Mouse (Mus musculus) splenic B cell, adult 2 months (primary cell): ENCODE measurements at regions not wholly inside any gene's neighbourhood (a gene's known extent, or its start where the extent isn't known, plus 50 kb on each side); places are given as distances from the start of the nearest gene placed in this dataset.

Experiments used
- DNase-seq: peaks from one replicate; pipeline ENCODE4 v3.0.0-alpha.2; 2011; ENCODE audit warnings: low read depth, low spot score
- H3K27me3 ChIP-seq: 2 replicates; pipeline ENCODE4 v1.6.1; 2012; ENCODE audit warnings: mild to moderate bottlenecking, low read length, moderate library complexity, mixed read lengths; ENCODE audit not compliant: control insufficient read depth, poor library complexity, insufficient read depth, severe bottlenecking
- H3K36me3 ChIP-seq: 2 replicates; pipeline ENCODE4 v1.6.1; 2012; ENCODE audit warnings: mild to moderate bottlenecking, low read length, moderate library complexity, mixed read lengths; ENCODE audit not compliant: control insufficient read depth, poor library complexity, insufficient read depth, severe bottlenecking

DNA sequence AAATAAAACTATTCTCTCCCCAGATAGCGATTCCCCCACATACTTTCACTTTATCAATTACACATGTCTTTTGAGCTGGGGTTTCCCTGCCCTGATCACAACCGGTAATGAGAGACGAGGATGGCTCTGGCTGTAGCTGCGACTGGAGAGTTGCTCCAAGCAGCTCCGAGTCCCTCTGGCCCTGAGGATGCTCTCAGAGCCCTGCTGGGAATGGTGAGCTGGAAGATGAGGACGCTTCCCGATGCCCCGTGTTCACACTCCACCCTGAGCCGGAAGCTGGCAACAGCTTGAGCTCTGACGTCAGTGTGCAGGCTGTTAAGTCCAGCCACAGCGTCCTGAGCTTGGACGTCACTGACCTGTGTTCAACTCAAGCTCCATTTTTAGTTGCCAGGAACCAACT is 191.6 kb upstream of the Gjb5 start:
- no peaks in the 10 kb centered on the region for H3K27me3 ChIP-seq
- no peaks in the 10 kb centered on the region for H3K36me3 ChIP-seq
- DNase-seq, result no peak

GRCm38 (mm10) chr4:127549018-127549417 is 191.0 kb upstream of the Gjb5 start:
- Histone ChIP-seq H3K27me3 (no peaks in the 10 kb centered on the region), H3K36me3 (no peaks in the 10 kb centered on the region)
- no peak for DNase-seq

DNA sequence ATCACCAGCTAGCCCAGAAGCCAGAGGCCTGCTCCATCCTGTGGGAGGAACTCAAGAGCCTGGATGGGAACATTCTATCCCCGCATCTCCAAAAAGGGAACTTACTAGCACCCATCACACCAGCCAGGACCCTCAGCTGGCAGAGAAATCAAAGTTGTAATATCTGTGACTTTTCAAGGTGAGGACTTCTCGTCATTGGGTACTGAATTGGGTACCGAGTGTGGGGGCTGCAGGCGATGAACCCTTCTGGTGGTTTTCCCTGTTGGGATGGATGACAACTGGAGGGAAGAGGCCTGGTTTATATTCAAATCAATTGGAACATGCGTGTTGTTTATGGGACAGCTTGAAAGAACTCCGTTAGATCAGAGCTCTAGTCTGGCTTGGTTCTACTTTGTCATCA is 187.1 kb upstream of the Gjb5 start:
- Histone ChIP-seq H3K27me3 (no peaks in the 10 kb centered on the region), H3K36me3 (no peaks in the 10 kb centered on the region)
- DNase-seq, result no peak

DNA sequence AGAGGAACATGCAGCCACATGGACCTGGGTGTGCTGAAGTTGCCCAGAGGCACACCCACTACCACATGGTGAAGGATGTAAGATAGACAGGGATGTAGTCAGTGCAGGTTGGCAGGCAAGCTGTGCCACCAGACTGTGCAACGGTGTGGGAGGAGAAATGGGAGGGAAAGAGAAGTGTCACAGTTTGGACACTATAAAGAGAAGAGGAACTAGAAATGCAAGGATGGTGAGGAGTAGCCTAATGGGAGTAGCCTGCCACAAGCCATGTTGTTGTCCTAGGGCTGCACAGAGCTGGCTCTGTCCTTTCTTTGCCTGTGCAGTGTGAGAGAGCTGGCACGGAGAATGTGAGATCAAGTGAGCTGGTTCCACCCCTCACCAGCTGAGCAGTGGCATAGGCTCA is 185.3 kb upstream of the Gjb5 start:
- DNase-seq, result no peak
- Histone ChIP-seq H3K27me3 (no peaks in the 10 kb centered on the region), H3K36me3 (no peaks in the 10 kb centered on the region)

DNA sequence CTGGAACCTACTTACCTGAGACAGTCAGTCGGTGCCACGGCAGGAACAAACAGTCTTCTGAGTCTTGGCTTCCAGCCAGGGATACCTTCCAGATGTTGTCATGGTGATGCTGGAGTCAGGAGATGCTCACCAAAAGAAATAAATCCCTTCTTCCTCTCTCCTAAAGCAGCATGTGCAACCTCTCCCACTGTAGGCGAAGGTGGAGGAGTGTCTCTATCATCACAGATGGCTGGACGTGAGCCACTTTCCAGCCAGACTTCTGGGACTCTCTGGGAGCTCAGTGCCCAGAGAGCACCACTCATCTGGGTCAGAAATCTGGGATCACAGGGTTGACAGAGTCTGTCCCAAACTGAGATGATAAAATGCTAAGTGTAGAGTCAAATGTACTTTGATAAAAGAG is 184.8 kb upstream of the Gjb5 start:
- Histone ChIP-seq H3K27me3 (no peaks in the 10 kb centered on the region), H3K36me3 (no peaks in the 10 kb centered on the region)
- no peak for DNase-seq

DNA sequence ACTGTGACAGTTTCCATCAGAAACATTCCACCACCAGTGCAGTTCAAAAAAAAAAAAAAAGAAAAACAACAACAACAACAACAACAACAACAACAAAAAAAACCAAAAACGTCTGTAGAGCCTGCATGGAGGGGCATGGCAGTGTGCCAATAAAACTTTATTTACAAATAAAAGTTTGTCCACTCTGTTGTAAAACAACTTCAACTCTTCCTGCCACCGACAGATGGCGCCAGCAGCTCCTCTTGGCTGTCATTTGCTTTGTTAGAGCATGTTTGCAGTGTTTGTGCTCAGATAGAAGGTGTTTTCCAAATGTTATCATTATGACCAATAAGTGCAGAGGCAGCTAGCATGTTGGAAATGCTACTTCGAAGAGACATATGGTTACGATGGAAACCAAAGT is 179.0 kb upstream of the Gjb5 start:
- Histone ChIP-seq H3K27me3 (no peaks in the 10 kb centered on the region), H3K36me3 (no peaks in the 10 kb centered on the region)
- no peak for DNase-seq

- DNase-seq, result no peak
- Histone ChIP-seq H3K36me3 (no peaks in the 10 kb centered on the region), H3K27me3 (no peaks in the 10 kb centered on the region)
Measured at GRCm38 (mm10) chr4:127535630-127536029, 177.6 kb upstream of the Gjb5 start.

GRCm38 (mm10) chr4:127534411-127534810 is 176.4 kb upstream of the Gjb5 start:
- Histone ChIP-seq H3K36me3 (no peaks in the 10 kb centered on the region), H3K27me3 (no peaks in the 10 kb centered on the region)
- no peak for DNase-seq

DNA sequence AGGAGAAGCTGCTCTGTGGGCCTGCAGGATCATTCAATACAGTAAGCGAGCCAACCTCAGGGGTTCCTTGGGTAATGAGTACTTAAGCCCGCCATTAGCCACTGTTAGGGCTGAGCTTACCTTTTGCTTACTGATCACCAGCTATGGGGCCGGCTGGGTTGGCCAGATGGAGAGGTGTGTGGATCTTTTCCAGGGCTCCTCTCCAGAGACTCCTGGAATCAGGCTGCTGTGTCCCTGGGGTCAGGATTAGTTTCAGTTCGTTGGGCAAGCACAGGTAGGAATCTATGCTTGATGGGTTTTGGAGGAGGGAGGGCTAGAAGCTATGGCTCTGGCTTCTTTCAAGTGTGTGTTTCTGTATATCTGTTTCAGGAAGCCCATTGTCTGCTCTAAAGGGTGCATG is 175.7 kb upstream of the Gjb5 start:
- DNase-seq, result no peak
- no peaks in the 10 kb centered on the region for H3K36me3 ChIP-seq

DNA sequence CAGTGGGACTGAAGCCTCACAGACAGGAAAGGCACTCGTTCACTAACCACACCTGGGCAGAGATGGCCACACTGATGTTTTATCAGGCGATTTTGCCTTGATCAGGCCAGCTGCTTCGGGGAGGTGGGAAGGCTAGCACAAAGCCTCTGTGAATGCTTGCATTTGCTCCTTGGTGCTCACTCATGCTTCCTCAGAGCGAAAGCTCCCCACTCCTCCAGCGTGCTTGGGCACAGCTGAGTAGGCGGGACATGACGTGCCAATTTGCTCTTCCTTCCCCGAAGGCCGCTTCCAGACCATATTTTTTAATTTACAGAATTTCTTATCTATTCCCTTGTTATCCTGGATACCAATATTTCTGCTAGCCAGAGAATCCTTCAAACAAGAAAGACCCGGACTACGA is 172.8 kb upstream of the Gjb5 start:
- Histone ChIP-seq H3K27me3 (no peaks in the 10 kb centered on the region), H3K36me3 (no peaks in the 10 kb centered on the region)
- DNase-seq, result no peak

More for the DNA sequence above, 175.7 kb upstream of the Gjb5 start:
- H3K27me3 ChIP-seq, result no peaks in the 10 kb centered on the region

- no peak for DNase-seq
- Histone ChIP-seq H3K27me3 (no peaks in the 10 kb centered on the region), H3K36me3 (no peaks in the 10 kb centered on the region)
Measured at GRCm38 (mm10) chr4:127522151-127522550, 164.2 kb upstream of the Gjb5 start.

DNA sequence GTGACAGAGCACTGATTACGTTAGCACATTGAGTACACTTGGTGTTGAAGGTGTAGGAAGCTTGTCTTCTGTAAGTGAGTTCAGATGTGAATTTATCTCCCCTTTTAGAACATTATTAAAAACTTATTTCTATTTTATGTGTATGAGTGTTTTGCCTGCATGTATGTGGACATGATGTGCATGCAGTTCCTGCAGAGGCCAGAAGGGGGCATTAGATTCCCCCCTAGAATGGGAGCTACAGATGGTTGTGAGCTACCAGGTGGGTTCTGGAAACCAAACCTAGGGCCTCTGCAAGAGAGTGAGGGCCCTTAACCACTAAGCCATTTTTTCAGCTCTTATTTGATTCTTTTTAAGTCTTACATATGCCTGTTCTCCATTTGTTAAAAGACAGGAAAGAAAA is 160.0 kb upstream of the Gjb5 start:
- peak; percentile 2 for DNase-seq
- H3K27me3 ChIP-seq, result no peaks in the 10 kb centered on the region
- no peaks in the 10 kb centered on the region for H3K36me3 ChIP-seq

DNA sequence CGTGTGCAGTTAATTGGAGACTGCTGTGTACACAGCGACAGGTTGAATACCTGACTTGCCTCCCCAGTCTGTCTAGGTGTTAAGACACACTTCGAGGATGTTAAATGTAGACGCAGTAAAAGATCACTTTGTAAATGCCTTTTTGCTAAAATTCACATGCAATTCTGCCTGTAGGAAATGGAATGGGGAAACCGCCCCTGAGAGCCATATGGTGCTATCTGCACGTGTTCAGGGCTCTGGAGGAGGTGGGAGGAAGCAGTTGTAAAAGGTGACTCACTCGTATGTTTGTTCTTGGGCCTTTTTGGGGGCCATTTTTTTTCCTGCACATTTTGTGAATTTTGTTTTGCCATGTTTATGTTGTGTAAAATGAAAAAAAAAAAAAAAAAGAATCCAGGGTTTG is 159.6 kb upstream of the Gjb5 start:
- H3K36me3 ChIP-seq, result no peaks in the 10 kb centered on the region
- H3K27me3 ChIP-seq, result no peaks in the 10 kb centered on the region
- DNase-seq, result no peak

DNA sequence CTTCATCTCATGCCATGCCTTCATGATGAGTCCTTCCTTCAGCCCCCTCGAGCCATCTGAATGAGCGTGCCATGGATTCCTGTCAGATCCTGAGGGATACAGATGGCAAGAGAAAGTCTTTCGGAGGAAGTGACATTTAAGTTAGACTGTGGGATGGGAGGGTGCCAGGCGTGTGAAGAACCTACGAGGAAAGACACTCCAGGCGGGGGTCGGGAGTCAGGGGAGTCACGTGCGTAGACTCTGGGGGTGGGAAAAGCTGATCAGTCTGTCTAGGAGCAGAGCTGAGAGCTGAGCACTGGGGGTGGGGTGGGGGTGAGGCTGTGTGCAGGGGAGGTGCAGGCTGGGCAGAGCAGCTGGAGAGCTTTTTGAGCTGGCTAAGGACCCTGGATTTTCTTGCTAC is 152.0 kb upstream of the Gjb5 start:
- no peak for DNase-seq

GRCm38 (mm10) chr4:127502621-127503020 is 144.6 kb upstream of the Gjb5 start:
- no peaks in the 10 kb centered on the region for H3K36me3 ChIP-seq
- DNase-seq, result no peak
- H3K27me3 ChIP-seq, result no peaks in the 10 kb centered on the region

More for the DNA sequence above, 152.0 kb upstream of the Gjb5 start:
- H3K36me3 ChIP-seq, result no peaks in the 10 kb centered on the region
- no peaks in the 10 kb centered on the region for H3K27me3 ChIP-seq

- Histone ChIP-seq H3K36me3 (no peaks in the 10 kb centered on the region), H3K27me3 (no peaks in the 10 kb centered on the region)
- no peak for DNase-seq
Measured at GRCm38 (mm10) chr4:127501881-127502280, 143.9 kb upstream of the Gjb5 start.
